Mouse (Mus musculus): Measurements from ENCODE around the gene Lrrc4. TPM values are rescaled to one million over a fixed set of nuclear protein-coding genes. Genes with fewer than 3 reads are reported as not detected.

Lrrc4 gene
- polyA plus RNA-seq, 1 experiment from 2014 or later = 0.87 TPM

DNA sequence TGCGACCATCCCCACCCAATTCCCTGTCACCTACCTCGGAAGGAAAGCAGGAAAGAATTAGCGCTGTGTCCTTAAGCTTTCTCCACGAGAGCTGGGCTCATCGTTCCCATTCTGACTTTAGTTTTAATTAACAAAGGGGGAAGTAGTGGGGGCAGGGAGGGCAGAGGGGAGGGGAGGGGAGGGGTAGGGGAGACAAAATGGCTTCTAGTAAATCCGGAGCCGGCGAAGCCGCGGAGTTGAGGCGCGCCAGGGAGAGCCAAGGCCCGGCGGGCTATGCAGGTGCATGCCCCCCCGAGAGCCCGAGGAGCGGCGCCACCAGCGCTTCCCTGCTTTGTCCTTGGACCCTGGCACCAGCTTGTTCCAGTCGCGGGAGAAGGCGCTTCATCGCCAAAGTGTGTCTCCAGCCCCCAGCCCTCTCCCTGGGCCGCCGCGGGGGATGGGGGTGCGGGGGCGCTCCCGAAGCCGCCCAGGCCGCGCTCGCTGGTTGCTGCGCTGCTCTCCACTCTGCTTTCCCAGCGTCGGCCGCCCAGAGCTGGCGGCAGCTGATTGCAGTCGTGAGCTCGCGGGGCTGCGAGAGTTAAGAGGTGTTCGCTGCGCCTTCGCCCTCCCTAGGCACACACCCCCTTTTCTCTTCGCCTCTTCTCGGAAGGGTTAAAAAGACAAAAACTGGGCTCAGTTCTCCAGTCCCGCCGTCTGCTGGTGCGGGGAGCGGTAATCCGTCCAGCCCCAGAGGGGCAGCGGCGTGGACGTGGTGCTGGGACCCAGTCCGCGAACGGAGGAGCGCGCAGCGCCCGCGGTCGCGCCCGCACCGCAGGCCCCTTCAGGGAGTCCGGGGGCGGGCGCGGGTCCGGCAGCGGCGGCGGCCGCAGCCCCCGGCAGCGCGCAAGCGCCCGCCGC, 555 bp upstream of the Lrrc4 start:
- Histone ChIP-seq H3K27me3 (ENCODE audit: insufficient read depth, poor library complexity, severe bottlenecking) (peaks cover 30% of the 10 kb centered on the region), H3K27ac (peak overlapping the region; percentile 82)
- under 1% methylated on average over 82 of the region's 82 CpGs for WGBS

DNA sequence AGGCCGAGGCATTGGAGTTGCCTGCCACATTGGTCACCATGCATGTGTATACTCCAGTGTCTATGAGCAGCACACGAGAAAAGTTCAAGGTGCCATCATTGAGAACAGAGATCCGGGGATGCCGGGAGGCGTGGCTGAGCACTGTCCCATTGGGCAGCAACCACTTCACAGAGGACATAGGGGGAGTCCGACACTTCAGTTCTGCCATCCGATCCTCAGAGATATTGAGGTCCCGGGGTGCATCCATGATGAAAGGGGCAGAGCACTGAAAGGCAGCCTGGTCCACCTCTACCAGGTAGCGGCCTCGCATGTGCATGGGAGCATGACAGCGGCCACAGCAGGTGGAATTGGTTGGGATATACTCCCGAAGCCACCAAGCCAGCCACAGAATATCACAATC, 1.2 kb downstream of the Lrrc4 start:
- no peak overlapping the region for H3K27ac ChIP-seq
- H3K27me3 ChIP-seq (ENCODE audit: insufficient read depth, poor library complexity, severe bottlenecking) = peaks cover 30% of the 10 kb centered on the region
- H3K4me3 ChIP-seq = no peak overlapping the region
- H3K9me3 ChIP-seq = no peaks in the 10 kb centered on the region
- H3K36me3 ChIP-seq = peaks cover 6% of the 10 kb centered on the region; the same call in 1 of the 2 replicates
- 92% methylated on average over 12 of the region's 12 CpGs for WGBS
- no peak for DNase-seq (ENCODE audit: low spot score)
- peaks cover 30% of the 10 kb centered on the region for H3K4me1 ChIP-seq

More for the DNA sequence above, 555 bp upstream of the Lrrc4 start:
- Histone ChIP-seq H3K36me3 (peaks cover 6% of the 10 kb centered on the region; the same call in 1 of the 2 replicates), H3K9me3 (no peaks in the 10 kb centered on the region), H3K4me1 (peaks cover 30% of the 10 kb centered on the region), H3K4me3 (peak overlapping the region; percentile 77)
- DNase-seq (ENCODE audit: low spot score) = no peak

DNA sequence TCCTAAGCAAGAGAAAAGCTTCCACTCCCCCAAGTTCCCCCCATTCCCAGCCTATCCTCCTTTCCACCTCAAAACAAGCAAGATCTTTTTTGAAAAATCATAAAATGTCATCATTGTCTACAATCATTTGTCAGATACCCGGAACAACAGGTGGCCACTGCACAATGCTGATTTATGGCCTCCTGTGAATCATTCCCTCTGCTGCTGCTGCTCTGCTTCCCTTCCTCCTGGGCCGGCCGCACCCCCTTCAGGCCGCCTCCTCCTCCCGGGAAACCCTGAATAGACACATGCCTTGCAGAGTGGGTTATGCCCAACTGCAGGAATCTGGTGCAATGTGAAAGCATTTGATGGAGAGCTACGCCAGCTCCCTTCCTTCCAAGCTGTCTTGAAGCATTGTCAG, 3.0 kb downstream of the Lrrc4 start:
- peaks cover 25% of the 10 kb centered on the region for H3K4me1 ChIP-seq
- H3K27ac ChIP-seq = no peak overlapping the region
- 47% methylated on average over 6 of the region's 6 CpGs for WGBS
- no peaks in the 10 kb centered on the region for H3K9me3 ChIP-seq
- H3K4me3 ChIP-seq = no peak overlapping the region
- peaks cover 22% of the 10 kb centered on the region for H3K27me3 ChIP-seq (ENCODE audit: insufficient read depth, poor library complexity, severe bottlenecking)
- peaks cover 6% of the 10 kb centered on the region; the same call in 1 of the 2 replicates for H3K36me3 ChIP-seq
- no peak for DNase-seq (ENCODE audit: low spot score)

DNA sequence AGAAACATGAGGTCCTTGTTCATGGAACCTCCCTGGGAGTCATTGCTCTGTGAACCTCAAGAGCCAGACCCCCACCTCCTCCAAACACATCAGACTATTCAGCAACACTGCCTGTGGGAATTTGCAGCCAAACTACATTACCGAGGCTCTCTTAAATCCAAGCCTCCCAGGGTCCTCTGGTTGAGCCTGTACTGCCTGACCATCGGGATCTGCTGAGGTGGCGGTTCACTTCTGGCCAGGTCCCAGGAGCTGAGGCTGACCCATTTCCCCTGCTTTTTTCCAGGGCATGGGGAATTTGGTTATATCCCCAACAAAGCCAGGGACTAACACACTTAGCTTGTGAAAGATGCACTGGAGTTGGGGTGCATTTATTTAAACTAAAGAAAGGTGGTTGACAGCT, 4.0 kb downstream of the Lrrc4 start:
- Histone ChIP-seq H3K27ac (no peak overlapping the region), H3K4me3 (no peak overlapping the region), H3K36me3 (peaks cover 6% of the 10 kb centered on the region; the same call in 1 of the 2 replicates), H3K9me3 (no peaks in the 10 kb centered on the region), H3K27me3 (ENCODE audit: insufficient read depth, poor library complexity, severe bottlenecking) (peaks cover 22% of the 10 kb centered on the region), H3K4me1 (peaks cover 18% of the 10 kb centered on the region)
- no peak for DNase-seq (ENCODE audit: low spot score)
- WGBS = 69% methylated on average over 3 of the region's 3 CpGs

DNA sequence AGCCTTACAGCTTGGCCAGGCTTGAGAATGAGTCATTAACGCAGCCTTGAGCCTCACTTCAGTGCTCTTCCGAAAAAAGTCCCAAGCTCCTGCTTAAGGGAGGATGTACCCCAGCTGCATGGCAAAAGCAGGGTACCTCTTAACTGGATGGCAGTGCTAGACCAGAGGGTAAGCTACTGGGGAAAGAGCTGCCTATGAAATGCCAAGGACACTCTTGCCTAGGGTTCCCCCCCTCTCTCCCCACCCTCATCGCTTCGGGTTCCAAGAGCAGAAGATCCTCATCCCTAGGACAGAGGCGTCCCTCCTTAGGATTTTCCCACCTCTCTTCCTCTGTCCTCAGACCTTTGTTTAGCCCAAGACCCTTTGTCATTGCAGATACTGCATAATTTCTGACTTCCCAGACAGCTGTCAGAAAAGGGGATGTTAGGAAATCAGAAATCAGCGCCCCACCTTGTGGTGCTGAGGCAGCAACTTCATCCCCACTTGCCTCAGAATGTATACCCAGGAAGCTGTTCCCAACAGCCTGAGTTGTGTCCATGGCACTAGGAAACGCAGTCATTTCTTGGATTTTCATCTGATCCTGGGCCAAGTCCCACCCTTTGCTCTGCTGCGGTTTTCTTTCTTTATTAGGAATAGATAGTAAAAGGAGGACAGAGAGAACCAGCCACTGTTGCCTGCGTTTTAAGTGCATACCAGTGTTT, 4.7 kb downstream of the Lrrc4 start:
- no peak for DNase-seq (ENCODE audit: low spot score)
- WGBS = 71% methylated on average over 9 of the region's 9 CpGs

DNA sequence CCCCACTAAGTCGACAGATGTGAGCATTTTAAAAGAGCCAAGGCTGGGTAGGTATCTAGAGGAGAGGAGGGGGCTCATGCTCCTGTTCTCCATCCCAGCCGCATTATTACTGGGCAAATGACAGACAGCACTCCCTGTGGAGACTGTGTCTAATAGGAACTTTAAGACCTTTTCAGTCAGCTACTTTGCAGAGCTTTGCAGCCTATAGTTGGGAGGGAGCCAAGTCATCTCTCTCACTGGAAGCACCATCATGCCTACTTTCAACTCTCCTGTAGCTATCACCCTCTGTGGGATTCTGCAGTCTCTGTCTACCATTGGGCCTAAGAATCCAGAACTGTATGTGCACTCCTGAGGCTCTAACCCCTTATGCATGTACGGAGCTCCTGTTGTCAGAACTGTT, 5.7 kb downstream of the Lrrc4 start:
- H3K27ac ChIP-seq = no peak overlapping the region
- no peak for DNase-seq (ENCODE audit: low spot score)
- H3K9me3 ChIP-seq = no peaks in the 10 kb centered on the region
- H3K27me3 ChIP-seq (ENCODE audit: insufficient read depth, poor library complexity, severe bottlenecking) = peaks cover 14% of the 10 kb centered on the region
- WGBS = 76% methylated on average over 3 of the region's 3 CpGs
- H3K36me3 ChIP-seq = peaks cover 6% of the 10 kb centered on the region; the same call in 1 of the 2 replicates
- peaks cover 4% of the 10 kb centered on the region; the same call in 1 of the 2 replicates for H3K4me1 ChIP-seq
- H3K4me3 ChIP-seq = no peak overlapping the region

More for the DNA sequence above, 4.7 kb downstream of the Lrrc4 start:
- Histone ChIP-seq H3K4me3 (no peak overlapping the region), H3K27me3 (ENCODE audit: insufficient read depth, poor library complexity, severe bottlenecking) (peaks cover 22% of the 10 kb centered on the region), H3K9me3 (no peaks in the 10 kb centered on the region), H3K36me3 (peaks cover 6% of the 10 kb centered on the region; the same call in 1 of the 2 replicates), H3K4me1 (peaks cover 13% of the 10 kb centered on the region), H3K27ac (no peak overlapping the region)

DNA sequence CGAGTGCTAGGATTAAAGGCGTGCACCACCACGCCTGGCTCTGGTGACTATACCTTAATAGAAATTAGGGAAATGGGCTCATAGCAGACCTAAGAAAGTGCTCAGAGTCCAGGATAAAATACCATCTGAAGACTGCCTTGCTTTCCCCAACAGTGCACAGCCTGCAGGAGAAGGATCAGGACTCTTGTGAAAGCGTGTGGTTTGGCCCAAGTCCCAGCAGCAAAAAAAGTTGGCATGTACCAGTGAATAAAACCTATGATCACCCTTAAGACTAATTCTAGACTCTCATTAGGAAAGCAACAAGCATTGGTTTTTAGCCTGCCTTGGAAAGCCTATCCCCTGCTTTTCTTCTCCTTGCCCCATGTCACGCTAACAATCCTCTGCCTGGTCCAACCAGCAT, 7.7 kb downstream of the Lrrc4 start:
- 93% methylated on average over 5 of the region's 5 CpGs for WGBS

DNA sequence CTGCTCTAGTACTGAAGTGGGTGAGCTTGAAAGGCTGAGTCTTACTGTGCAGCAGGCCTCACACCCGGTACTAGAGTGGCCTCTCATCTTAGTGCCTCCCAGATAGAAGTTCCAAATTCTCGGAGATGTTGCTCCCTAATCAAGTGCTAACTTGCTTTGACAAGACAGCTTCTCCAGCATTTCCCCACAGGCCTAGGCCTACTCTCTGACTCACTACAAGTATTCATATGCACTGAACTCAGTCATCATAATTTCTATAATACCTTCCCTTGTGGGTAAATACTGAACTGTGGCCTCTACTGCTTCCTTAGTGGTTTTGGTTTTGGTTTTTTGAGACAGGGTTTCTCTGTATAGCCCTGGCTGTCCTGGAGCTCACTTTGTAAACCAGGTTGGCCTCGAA, 8.2 kb downstream of the Lrrc4 start:
- no peak for DNase-seq (ENCODE audit: low spot score)
- Histone ChIP-seq H3K4me3 (no peak overlapping the region), H3K4me1 (peaks cover 10% of the 10 kb centered on the region; the same call in 1 of the 2 replicates), H3K27ac (no peak overlapping the region), H3K36me3 (no peaks in the 10 kb centered on the region), H3K9me3 (no peaks in the 10 kb centered on the region), H3K27me3 (ENCODE audit: insufficient read depth, poor library complexity, severe bottlenecking) (no peaks in the 10 kb centered on the region)
- WGBS = 78% methylated on average over 3 of the region's 3 CpGs

More for the DNA sequence above, 7.7 kb downstream of the Lrrc4 start:
- H3K9me3 ChIP-seq = no peaks in the 10 kb centered on the region
- H3K4me1 ChIP-seq = peaks cover 13% of the 10 kb centered on the region
- no peak for DNase-seq (ENCODE audit: low spot score)
- H3K27me3 ChIP-seq (ENCODE audit: insufficient read depth, poor library complexity, severe bottlenecking) = no peaks in the 10 kb centered on the region
- H3K4me3 ChIP-seq = no peak overlapping the region
- H3K27ac ChIP-seq = no peak overlapping the region
- no peaks in the 10 kb centered on the region for H3K36me3 ChIP-seq

DNA sequence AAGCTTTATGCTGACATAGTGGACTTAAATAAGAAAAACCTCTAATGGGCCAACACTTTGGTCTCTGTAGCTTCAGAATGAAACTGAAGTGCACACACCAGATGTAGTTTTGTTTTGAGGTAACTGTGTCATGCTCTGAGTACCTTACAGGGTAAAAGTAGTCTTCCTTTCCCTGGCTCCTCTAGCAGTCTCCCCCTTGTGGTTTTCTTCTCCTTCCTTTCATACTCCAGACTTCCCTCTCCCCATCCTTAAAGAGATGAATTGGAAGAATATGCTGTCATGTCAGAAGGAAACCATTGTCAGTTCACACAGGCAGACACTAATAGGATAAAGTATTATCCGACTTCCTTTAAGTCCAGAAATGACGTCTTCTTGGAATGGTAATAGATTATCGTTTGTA, 9.3 kb downstream of the Lrrc4 start:
- no peak for DNase-seq (ENCODE audit: low spot score)
- no peaks in the 10 kb centered on the region for H3K9me3 ChIP-seq
- 74% methylated on average over 3 of the region's 3 CpGs for WGBS
- no peaks in the 10 kb centered on the region for H3K36me3 ChIP-seq
- H3K4me1 ChIP-seq = peaks cover 16% of the 10 kb centered on the region
- no peaks in the 10 kb centered on the region for H3K27me3 ChIP-seq (ENCODE audit: insufficient read depth, poor library complexity, severe bottlenecking)
- no peak overlapping the region for H3K4me3 ChIP-seq
- H3K27ac ChIP-seq = no peak overlapping the region

DNA sequence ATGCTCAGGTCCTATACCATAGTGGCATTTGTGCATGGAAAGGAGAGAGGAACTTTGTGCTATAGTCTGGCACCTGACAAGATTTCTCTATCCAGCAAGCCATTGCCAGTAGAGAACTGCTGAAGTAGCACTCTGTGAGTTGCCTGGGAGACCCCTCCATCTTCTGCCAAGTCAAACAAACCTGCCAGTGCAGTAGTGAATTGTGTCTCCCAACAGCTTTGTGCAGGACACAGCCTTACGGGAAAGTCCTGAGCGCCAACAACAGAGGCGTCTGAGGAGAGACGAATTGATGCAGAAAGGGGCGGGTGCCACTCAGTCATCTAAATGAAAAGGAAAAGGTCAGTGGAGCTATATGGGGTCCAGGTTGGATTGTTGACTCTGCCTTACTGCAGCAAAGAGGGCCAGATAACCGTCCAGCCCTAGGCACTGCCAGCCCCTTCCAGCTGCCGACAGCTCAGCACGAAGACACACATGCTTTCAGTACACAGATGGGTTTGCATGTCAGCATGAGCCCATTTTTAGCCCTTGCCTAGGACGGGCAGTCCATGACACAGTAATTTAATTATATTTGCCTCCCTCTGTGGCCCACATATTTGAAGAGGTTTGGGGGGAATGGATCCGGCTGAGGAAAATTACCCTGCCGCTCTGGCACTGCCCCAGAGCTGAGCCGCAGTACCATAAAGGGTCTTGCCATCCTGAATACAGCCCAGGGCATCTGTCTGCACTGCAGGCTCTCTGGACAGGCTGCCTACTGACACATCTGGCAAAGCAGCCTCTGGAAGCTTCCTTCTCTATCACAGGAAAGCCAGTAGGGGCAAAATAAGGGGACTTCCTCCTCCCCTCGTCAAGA, 11.8 kb downstream of the Lrrc4 start:
- DNase-seq (ENCODE audit: low spot score) = no peak
- Histone ChIP-seq H3K27ac (peak overlapping the region; percentile 42; the same call in 1 of the 2 replicates), H3K9me3 (no peaks in the 10 kb centered on the region), H3K27me3 (ENCODE audit: insufficient read depth, poor library complexity, severe bottlenecking) (no peaks in the 10 kb centered on the region), H3K4me1 (peaks cover 34% of the 10 kb centered on the region), H3K36me3 (no peaks in the 10 kb centered on the region), H3K4me3 (no peak overlapping the region)
- 80% methylated on average over 13 of the region's 13 CpGs for WGBS

DNA sequence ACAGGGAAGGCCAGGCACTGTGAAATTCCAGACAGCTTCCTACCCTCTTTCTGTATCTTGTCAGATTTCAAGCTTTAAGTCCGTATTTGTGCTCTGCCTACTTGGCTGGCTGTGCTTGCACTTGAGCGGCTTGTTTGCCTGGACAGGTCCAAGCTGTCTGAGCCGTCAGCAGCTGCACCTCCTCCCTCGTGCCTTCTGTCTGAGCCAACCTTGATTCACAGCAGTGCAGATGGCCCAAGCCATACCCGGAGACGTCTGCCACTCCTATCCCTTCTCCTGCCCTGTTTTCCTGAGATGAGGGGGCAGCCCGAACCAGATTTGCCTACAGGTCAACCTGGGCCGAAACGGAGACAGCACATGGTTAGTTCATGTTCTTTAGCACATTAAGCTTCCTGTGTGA, 14.5 kb downstream of the Lrrc4 start:
- H3K36me3 ChIP-seq = no peaks in the 10 kb centered on the region
- no peak overlapping the region for H3K27ac ChIP-seq
- WGBS = 50% methylated on average over 9 of the region's 9 CpGs
- peaks cover 50% of the 10 kb centered on the region for H3K4me1 ChIP-seq
- no peaks in the 10 kb centered on the region for H3K27me3 ChIP-seq (ENCODE audit: insufficient read depth, poor library complexity, severe bottlenecking)
- H3K4me3 ChIP-seq = no peak overlapping the region
- H3K9me3 ChIP-seq = no peaks in the 10 kb centered on the region
- no peak for DNase-seq (ENCODE audit: low spot score)

DNA sequence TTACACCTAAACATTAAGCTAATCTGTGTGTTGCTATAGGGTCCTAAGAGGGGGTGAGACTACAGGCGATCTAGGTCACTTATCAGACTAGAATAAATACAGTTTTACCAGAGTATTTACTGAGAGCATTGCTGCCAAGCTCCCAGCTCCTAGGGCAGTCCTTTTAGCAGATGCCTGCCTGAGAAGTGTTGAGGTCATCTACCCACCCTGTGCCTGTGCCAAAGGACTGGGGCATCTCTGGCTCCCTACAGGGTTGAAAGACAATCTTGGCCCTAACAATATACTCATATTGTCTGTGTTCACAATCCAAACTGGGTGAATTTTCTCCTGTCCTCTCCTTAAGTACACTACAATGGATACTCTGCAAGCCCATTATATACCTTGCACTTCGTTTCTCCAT, 16.7 kb downstream of the Lrrc4 start:
- no peak for DNase-seq (ENCODE audit: low spot score)
- 78% methylated on average over 2 of the region's 2 CpGs for WGBS
- Histone ChIP-seq H3K9me3 (no peaks in the 10 kb centered on the region), H3K4me1 (peaks cover 59% of the 10 kb centered on the region), H3K27ac (no peak overlapping the region), H3K27me3 (ENCODE audit: insufficient read depth, poor library complexity, severe bottlenecking) (no peaks in the 10 kb centered on the region), H3K36me3 (no peaks in the 10 kb centered on the region), H3K4me3 (no peak overlapping the region)

All from heart, embryonic 10.5 days (tissue).